Mouse (Mus musculus): ENCODE measurements around the gene Slc26a1. TPM values are rescaled to one million over a fixed set of nuclear protein-coding genes. Genes with fewer than 3 reads are reported as not detected.

Gene Slc26a1
- 3.6 and 4.6 TPM in 2 replicates for total RNA-seq (2015; ENCODE audit: low replicate concordance)
- total RNA-seq (2017; ENCODE audit: low replicate concordance) = 0.90 and 1.7 TPM in 2 replicates

DNA sequence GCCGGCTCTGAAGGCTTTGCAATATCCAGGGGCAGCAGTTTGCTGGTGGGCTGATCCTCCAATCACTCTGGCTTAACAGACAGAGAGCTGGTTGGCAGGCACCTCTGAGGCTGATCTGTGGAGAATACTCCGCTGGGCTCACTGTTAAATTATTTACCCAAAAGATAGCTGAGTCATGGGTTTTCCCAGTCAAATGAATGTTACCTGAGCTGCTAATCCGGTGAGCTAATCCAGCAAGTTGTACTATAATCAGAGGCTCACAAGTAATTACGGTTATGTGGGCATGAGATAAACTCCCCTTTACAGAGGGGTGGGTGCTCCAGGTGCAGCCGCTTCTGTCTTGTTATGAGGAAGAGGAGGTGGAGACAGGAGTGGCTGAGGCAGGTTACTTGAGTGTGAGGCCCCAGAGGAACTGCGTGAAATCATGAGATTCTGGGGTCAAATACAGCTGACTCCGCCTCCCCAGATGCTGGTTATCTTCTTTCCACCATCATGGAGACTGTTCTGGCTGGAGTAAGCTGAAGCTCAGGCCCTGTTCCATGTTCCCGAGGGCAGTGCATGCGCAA lies at the start of gene Slc26a1:
Gene Slc26a1, minus strand, starts transcription at position 319 of the 566 bp plus-strand sequence.
- peak; percentile 51 for ATAC-seq (replicated peaks; ENCODE audit: low FRiP score, poor library complexity, severe bottlenecking)

DNA sequence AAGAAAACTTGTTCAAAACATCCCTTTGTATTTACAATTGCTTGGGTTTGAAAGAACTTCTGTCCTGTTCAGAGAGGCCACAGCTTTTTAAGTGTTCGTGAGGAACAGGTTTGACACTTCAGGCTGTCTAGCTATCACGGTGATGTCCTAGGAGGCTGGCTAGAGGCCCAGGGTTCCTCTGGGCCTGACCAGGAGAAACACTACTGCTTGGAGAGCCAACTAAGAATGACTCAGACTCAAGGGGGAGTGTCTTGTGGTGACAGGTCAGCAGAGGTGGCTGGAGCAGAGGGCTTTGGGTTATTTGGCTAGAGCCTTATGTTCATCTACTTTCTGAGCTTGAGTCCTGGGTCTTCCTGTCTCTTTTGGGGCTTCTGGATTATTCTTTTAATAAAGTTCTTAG lies 48.6 kb upstream of the Slc26a1 start:
- no peak for ATAC-seq (replicated peaks; ENCODE audit: low FRiP score, poor library complexity, severe bottlenecking)

DNA sequence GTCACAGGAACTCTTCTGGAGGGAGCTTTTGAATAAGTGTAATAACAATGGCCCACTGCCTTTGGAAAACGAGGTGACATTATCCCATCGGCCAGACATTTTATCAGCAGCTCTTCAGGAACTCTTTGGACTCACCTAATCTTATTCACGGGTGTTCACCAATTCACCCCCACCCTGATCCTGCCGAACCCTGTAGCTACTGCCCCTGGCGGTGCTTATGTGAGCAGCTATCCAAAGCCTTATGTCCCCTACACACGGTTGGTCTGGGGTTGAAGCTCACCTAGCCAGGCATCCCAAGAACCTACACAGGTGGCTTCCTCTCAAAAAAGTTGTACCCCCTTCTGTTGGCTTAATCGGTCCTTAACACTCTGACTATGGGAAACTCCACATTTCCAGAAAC lies 44.4 kb upstream of the Slc26a1 start:
- ATAC-seq (replicated peaks; ENCODE audit: low FRiP score, poor library complexity, severe bottlenecking) = peak; percentile 51; the same call in 1 of the 2 replicates

DNA sequence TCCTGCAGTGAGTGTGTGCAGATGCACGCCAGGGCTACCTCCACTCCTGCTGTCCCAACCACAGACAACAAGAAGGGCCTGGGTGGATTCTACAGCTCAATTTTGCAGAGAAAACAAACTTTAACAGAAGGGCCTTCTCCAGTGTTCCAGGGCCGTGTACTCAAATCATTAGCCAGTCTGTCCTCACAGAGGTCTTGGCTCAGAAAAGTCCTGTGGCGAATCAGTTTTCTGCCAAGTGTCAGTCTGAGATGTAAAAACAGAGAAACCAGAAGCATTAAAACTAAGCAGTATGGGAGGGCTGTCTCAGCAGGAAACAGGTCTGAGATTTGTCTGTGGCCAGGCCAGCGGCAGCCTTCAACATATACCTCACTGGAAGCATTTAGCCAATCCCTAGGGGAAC lies 42.7 kb upstream of the Slc26a1 start:
- no peak for ATAC-seq (replicated peaks; ENCODE audit: low FRiP score, poor library complexity, severe bottlenecking)

DNA sequence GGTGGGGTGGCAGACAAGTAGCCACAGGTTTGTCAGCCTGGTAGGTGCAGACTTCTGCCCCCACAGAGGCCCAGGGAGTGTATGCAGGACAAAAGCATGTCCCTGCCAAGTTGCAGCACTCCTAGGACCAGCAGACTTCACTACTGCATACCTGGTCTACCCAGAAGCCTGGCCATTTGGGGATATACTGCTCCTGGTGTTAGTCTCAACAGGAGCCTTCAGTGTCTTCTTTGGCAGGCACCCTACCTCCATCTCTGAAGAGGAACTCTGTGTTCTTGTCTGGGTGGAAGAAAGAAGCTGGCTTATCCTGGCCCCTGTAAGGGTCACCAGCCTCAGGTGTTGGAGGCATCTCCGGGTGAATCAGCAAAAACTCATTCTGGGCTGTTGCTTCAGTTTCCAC lies 40.6 kb upstream of the Slc26a1 start:
- no peak for ATAC-seq (replicated peaks; ENCODE audit: low FRiP score, poor library complexity, severe bottlenecking)

DNA sequence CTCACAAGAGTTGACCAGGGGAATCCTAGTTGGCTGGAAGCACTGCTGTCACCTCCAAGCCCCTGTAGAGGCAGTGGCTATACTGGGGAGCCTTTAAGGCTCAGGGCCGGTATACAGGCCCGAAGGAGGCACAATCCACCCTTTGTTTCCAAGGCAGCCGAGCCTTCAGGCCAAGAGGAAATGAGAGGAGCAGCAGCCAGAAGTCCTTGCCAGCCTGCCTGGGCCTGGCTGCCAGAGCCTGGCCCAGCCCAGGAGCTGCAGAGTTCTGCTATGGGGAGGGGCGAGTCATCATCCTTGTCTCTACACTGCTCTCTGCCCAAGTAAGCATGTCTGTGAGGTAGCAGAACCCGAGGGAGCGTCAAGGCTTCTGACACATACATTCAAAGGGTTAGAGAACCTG lies 38.8 kb upstream of the Slc26a1 start:
- ATAC-seq (replicated peaks; ENCODE audit: low FRiP score, poor library complexity, severe bottlenecking) = no peak

DNA sequence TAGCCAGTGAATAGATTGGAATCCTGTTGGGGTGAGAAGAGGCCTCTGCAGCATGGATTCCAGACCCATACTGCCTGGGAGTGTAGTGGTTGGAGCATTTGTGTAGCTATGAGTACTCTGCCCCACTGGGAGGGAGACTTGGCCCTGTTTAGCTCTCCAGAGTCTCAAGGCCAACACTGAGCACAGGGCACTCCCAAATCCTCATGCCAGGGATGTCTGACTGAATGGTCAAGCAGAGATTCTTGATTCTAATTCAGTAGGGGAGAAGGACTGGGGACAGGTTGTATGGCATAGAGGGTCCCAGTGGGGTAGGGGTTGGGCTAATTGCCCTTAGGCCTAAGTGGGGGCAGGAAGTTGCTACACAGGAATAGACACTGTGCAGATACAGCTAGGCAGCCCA lies 38.3 kb upstream of the Slc26a1 start:
- no peak for ATAC-seq (replicated peaks; ENCODE audit: low FRiP score, poor library complexity, severe bottlenecking)

DNA sequence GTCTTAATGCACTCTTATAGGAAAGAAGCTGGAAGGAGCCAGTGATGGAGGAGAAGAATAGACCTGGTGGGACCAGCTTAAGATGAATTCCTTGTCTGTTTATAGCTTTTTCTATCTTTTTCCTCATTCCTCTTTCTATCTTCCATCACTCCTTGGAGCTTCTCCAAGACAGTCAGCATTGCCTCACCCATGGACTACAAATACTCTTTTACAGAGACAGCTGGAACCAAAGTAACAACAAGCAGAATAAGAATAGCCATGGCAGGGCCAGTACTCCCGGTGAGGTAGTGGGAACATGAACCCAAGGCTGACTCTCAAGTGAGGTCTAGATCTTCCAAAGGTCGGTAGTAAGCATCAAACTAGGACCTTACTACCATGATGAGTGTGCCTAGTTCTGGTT lies 37.7 kb upstream of the Slc26a1 start:
- ATAC-seq (replicated peaks; ENCODE audit: low FRiP score, poor library complexity, severe bottlenecking) = no peak

DNA sequence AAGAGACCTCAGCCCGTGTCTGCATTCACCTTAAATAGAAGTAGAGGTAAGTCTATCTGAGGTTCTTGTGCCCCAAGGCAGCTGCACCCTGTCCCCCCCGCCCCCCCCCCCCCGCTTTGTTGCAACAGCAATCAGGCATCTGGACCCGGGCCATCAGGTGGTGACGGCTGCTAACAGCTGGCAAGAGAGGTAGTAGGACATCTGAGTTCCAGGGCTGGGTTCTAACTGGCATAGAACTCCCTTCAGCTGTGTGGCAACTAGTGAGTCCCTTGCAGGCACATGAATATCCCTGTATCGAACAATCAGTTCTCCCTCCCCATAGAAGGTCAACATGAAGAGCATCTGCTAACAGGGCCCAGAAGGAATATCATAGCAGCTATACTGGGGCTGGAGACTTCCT lies 36.6 kb upstream of the Slc26a1 start:
- ATAC-seq (replicated peaks; ENCODE audit: low FRiP score, poor library complexity, severe bottlenecking) = no peak

DNA sequence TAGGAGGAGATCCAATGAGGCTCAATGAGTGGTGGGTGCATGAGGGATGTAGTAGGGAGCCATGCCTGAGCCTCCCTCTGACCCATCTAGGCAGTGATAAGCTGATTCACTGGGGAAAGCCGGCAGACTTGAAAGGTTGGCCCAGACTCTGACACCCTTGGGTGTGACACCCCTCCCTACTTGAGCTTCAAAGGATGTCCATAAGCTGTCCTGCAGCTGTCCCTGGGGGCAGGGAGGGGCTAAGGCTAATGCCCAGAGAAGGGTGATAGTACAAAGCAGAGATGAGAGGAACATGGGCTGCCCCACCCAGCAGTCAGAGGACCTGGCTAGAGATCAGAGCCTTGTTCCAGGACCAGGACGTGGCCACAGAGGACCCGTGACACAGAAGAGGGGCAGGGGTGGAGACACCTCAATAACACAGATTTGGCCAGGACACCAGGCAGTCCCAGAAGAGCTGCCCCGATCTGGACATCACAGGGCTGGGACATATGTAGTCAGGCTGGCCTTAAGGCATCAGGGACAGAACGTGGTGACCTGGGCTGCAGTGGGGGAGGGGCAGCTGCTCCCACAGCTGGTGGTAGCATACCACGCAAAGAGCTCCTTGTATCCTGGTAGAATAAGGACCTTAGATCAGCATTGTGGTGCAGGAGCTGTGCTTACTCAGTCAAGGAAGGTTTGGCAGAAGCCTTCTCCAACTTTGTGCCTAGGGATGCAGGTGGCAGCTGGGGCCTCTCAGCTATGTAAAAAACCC lies 33.8 kb upstream of the Slc26a1 start:
- peak; percentile 51 for ATAC-seq (replicated peaks; ENCODE audit: low FRiP score, poor library complexity, severe bottlenecking)

DNA sequence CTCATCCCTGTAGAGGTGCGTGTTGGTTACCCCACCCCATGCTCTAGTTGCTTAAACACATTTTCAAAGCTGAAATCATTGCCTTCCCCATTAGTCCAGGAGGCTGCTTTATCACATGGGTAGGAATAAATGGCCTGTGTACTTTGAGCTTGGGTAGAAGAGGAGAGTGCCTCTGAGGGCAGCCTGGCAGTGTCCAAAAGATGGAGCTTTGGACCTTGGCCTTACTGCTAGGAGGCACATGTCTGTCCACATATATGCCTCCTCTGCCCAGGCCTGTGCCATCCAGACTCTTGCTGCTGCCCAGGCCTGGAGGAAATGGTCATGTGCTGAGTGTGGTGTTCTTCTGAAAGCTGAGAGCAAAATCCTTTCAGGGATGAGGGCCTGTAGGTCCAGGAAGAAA lies 33.0 kb upstream of the Slc26a1 start:
- 0 out of 2 replicates have a peak, but pooled peaks have one; percentile 1 for ATAC-seq (replicated peaks; ENCODE audit: low FRiP score, poor library complexity, severe bottlenecking)

DNA sequence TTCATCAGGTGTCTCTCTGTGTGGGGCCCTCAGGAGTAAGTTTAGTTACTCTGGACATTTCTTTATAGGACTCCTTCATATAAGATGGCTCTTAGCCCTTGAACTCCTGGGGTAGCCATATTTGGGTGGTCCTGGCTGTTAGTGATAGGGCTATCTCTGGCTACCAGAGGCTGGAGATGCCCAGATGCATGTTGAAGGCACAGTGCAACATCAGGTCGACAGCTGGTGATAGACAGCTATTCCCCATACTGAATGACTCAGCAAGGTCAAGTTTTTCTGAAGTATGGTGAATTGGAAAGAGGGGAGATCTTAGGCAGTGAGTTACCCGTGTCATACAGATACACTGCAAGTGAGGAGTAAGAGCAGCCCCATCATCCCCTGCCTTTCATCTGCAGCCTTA lies 32.4 kb upstream of the Slc26a1 start:
- peak; percentile 79 for ATAC-seq (replicated peaks; ENCODE audit: low FRiP score, poor library complexity, severe bottlenecking)

DNA sequence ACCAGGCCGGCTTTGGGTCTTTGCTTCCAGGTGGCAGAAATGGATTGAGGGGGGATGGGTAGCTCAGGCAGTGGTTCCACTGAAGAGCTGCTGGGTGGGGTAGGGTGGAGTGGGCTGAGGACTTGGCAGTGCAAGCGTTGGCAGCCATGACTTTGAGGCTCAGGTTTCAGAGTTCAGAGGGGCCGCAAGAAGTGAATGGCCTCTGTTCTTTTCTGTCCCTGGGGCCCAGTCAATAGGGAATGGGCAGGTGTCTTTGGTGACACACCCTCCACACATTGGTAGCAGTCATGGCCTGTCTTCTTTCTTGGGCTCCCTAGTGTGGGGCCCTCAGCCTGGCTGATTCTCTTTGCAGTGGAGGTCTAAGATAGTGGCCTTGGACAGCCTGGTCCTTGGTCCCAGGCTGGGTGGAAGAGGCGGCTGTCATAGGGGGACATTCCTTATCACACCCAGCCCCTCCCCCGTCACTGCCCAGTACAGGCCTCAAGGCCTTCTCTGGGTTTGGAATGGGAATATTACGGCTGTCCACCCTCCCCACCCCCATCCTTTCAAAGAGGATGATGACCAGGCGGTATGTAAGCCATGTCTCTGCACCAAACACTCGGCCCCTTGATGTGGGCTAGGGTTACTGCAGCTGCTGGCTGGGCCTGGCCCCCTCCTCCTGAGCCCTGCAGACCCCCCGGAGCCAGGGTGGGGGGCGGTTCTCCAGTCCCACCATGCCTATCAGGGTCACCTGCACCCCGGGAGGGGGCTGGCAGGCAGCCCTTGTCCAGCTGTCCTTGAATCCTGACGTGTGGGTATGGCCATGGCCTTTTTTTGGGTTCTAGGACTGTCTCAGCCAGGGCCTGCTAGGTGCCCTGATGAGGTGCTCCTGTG lies 28.6 kb upstream of the Slc26a1 start:
- ATAC-seq (replicated peaks; ENCODE audit: low FRiP score, poor library complexity, severe bottlenecking) = no peak

DNA sequence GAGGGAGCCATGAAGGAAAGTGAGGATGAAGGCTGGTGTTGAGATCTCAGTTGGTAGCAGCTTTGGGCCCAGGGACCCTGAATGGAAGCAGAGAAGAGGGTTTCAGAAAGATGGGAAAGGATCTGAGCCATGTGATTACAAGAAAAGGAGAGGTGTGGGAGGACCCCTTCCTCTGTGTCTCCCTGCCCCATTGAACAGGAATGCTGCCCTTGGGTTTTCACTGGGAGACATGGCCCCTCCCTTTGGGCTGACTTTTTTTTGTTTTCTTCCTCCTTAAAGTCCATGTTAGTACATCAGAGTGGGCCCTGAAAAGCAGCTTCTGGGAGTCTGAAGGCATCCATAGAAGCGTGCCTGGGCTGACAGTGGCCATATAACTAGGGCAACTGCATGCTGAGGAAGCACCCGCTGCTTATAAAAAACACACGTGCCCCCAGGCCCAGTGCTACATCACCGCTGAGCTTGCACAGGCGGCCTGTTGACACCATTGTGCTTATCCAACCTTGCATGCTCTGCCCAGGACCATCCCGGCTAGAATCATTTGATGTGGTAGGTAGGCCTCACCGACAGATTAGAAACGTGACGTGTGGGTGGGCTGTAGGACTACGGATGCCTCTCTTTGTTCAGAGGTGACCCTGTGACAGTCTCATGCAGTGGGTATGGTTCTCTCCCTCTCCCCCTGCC lies 26.1 kb upstream of the Slc26a1 start:
- no peak for ATAC-seq (replicated peaks; ENCODE audit: low FRiP score, poor library complexity, severe bottlenecking)

DNA sequence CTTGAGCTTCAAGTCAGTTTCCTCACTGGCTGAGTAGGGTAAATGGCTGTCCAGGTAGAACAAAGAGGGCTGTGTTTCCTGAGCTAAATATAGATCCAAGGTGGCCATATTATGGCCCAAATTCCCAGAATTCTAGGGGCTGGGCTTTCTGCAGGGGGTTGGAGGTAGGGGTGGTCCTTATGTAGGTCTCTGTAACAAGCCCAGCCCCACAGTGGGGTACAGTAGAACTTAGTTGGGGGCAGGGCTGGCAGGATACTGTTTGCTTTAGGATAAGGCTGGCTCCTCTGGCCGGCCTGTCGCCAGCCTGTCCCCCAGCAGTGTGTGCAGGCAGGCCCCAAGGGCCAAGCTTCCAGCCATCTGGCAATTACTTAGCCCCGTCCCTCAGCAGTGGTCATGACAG lies 25.0 kb upstream of the Slc26a1 start:
- ATAC-seq (replicated peaks; ENCODE audit: low FRiP score, poor library complexity, severe bottlenecking) = no peak

DNA sequence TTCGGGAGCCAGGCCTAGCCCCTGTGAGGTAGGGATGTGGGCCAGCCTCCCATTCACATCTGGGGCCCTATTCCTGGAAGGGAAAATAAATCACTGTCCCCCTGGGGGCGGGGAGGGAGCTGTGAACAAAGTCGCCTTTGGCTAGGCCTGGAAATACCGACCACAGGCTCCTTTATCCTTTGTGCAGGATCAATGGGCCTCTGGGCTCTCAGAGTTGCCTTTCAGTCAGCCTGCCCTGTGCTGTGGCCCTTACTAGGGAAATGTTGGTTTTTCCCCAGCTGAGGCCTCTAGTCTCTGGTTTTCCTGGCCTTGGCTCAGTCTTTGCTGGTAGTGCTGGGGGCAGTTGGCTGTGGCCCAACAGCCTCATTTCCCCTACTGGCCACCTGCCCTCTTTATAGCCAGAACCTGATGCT lies 22.0 kb upstream of the Slc26a1 start:
- no peak for ATAC-seq (replicated peaks; ENCODE audit: low FRiP score, poor library complexity, severe bottlenecking)

DNA sequence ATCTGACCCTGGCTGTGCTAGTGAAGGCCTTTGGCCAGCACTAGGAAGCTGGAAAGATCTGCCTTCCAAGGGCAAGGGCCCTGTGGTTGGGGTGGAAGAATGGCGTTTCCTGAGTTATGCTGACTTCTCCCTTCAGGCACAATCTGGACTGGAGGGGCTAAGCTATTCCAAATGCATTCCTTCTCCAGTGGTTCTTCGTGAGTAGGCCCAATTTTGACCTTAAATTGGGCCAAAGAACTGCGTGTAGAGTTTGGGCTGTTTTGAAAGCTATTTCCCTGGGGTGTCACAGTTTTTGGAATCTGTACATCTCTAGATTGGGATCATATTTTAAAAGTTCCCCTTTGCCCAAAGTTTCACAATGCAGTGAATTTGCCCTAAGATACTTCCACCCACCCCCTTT lies 21.2 kb upstream of the Slc26a1 start:
- no peak for ATAC-seq (replicated peaks; ENCODE audit: low FRiP score, poor library complexity, severe bottlenecking)

DNA sequence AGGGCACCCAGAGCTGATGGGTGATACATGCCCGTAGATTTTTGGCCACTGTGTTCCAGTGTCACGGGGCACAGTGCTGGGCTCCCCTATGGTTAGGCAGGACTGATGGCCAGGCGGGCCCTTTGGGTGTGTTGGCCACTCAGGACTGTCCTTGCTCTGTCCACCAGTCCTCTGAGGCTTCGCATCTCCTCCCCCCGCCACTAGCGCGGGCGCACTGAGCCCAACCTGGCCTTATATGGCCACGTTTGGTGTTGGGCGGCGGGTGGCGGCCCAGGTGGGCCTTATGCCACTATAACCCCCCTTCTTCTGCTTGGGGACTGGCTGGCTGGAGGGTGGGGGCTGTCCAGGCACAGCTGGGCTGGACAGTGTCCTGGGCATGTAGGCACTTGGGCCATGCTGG lies 20.5 kb upstream of the Slc26a1 start:
- ATAC-seq (replicated peaks; ENCODE audit: low FRiP score, poor library complexity, severe bottlenecking) = no peak

DNA sequence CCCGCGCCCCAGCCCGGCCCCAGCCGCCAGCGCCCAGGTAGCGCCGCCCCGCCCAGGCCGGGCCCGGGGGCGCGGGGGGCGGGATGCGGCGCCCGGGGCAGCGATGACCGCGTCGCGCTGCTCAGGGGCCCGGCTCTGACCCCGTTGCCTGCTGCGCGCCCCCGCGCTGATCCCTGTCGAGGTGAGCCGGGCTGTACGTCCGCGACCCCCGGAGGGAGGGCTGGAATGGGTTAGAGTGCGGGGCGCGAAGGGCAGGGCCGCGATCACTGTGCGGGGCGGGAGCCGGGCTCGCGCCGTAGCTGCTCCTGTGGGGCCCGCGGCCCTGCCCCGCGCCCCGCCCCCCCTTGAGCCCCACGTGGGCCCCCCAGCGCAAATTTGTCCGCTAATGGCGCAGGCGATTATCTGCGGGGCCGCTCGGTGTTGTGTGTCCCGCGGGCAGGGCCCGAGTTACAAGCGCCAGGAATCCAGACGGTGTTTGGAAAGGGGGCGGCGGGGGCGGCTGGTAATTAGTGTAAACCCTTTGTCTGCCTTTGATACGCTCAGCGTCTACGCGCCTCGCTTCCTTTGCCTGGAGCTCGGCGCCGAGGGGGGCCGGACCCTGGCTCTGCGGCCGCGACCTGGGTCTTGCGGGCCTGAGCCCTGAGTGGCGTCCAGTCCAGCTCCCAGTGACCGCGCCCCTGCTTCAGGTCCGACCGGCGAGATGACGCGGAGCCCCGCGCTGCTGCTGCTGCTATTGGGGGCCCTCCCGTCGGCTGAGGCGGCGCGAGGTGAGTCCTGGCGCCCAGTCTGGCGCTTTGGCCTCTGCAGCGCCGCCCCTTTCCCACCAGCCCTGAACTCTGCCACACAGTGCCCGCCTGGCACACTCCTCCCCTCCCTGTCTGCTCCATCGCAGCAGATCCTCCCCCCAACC lies 19.2 kb upstream of the Slc26a1 start:
- peak; percentile 56 for ATAC-seq (replicated peaks; ENCODE audit: low FRiP score, poor library complexity, severe bottlenecking)

All from erythroid progenitor cell, adult 5-6 weeks (primary cell).